Mouse (Mus musculus) myocyte (in vitro differentiated cells): ENCODE results near the gene Cadps.

ENCODE experiments used
- MAX ChIP-seq: IDR thresholded peaks from one replicate; pipeline ENCODE4 v1.6.1; 2011; ENCODE audit warnings: low read depth, mild to moderate bottlenecking, control low read depth
- MYOD1 ChIP-seq, 3 experiments: IDR thresholded peaks; one replicate each; pipeline ENCODE4 v1.6.1; 2011; ENCODE audit warnings: control low read depth in 2 of 3, low read depth in 2 of 3, mild to moderate bottlenecking in 2 of 3, moderate library complexity in 1 of 3; ENCODE audit not compliant: insufficient read length in 2 of 3, control insufficient read depth in 1 of 3
- POLR2A ChIP-seq: IDR thresholded peaks from one replicate; pipeline ENCODE4 v1.6.1; 2011; ENCODE audit warnings: low read depth, mild to moderate bottlenecking, control low read depth, moderate library complexity; ENCODE audit not compliant: insufficient read length
- POLR2AphosphoS2 ChIP-seq: IDR thresholded peaks from one replicate; pipeline ENCODE4 v1.6.1; 2011; ENCODE audit warnings: low read depth, control low read depth; ENCODE audit not compliant: insufficient read length
- SRF ChIP-seq: IDR thresholded peaks from one replicate; pipeline ENCODE4 v1.6.1; 2011; ENCODE audit warnings: low read depth; ENCODE audit not compliant: control insufficient read depth, insufficient read length

DNA sequence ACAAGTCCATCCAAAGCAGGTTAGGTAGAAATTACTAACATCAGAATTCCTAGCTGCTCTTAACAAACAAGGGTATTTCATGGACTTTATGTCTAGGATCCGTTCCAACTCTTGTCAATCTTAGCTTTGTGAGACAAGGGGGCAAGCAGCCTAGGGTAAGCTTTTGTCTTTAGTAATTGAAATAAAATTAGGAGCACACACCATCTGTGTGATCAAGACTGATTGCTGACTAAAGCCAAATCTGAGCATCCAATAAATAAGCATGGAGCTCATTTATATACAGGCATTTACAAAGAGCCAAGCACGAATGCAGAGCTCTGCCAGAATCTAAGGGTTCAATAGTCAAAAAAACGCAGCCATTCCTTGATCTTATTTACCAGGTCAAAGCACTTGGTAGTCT lies 104.1 kb downstream of the Cadps start:
- TF ChIP-seq SRF (no peak), POLR2AphosphoS2 (no peak), POLR2A (no peak), MYOD1 (IDR thresholded peaks at IDR 0.05; ENCODE audit: control insufficient read depth in 1 of 3, insufficient read length in 2 of 3, low read depth in 2 of 3) (no peak), MAX (no peak)
